Mouse (Mus musculus) c-Kit-negative CD71-positive TER-119-positive erythroid progenitor cells, embryonic 14.5 days (primary cell): Measurements from ENCODE around the gene D6Wsu163e.
A peak's percentile ranks its signal among the peaks of the same experiment; 100 is the strongest.

ENCODE experiments used
- DNase-seq: peaks from one replicate; pipeline ENCODE4 v3.0.0-alpha.2; 2013; ENCODE audit warnings: low read depth, low spot score

D6Wsu163e gene

GRCm38 (mm10) chr6:126939487-126940171 is at the start of gene D6Wsu163e, which contains the start of gene Rad51ap1:
Gene D6Wsu163e, plus strand, starts transcription at chr6:126939962.
Gene Rad51ap1, minus strand, starts transcription at chr6:126939587.
- DNase-seq: peak; percentile 89

GRCm38 (mm10) chr6:126907378-126907777 is 32.4 kb upstream of the D6Wsu163e start:
- no peak for DNase-seq

- no peak for DNase-seq
These were observed 31.9 kb upstream of the D6Wsu163e start for GRCm38 (mm10) chr6:126907876-126908275.

GRCm38 (mm10) chr6:126910727-126911126 is 29.0 kb upstream of the D6Wsu163e start:
- DNase-seq: no peak

GRCm38 (mm10) chr6:126914928-126915327 is 24.8 kb upstream of the D6Wsu163e start:
- no peak for DNase-seq

GRCm38 (mm10) chr6:126921111-126921881 is 18.5 kb upstream of the D6Wsu163e start, which contains the start of gene Dyrk4:
Gene Dyrk4, minus strand, starts transcription at chr6:126921839.
- DNase-seq: no peak

- DNase-seq: no peak
These were observed 6.9 kb upstream of the D6Wsu163e start for GRCm38 (mm10) chr6:126932896-126933295.

GRCm38 (mm10) chr6:126938047-126938446 is 1.7 kb upstream of the D6Wsu163e start:
- DNase-seq: no peak

GRCm38 (mm10) chr6:126938853-126939486 is 792 bp upstream of the D6Wsu163e start:
- peak; percentile 6 for DNase-seq

- DNase-seq: peak; percentile 27
These were observed 689 bp downstream of the D6Wsu163e start for GRCm38 (mm10) chr6:126940451-126940850.

GRCm38 (mm10) chr6:126948336-126948735 is 8.6 kb downstream of the D6Wsu163e start:
- DNase-seq: peak; percentile 22

GRCm38 (mm10) chr6:126955734-126956133 is 16.0 kb downstream of the D6Wsu163e start:
- DNase-seq: peak; percentile 49

- DNase-seq: no peak
These were observed 21.7 kb downstream of the D6Wsu163e start for GRCm38 (mm10) chr6:126961371-126962018.

GRCm38 (mm10) chr6:126962709-126963108 is 22.9 kb downstream of the D6Wsu163e start:
- no peak for DNase-seq

- DNase-seq: no peak
These were observed 23.7 kb downstream of the D6Wsu163e start for GRCm38 (mm10) chr6:126963426-126963825.

- DNase-seq: no peak
These were observed 26.7 kb downstream of the D6Wsu163e start for GRCm38 (mm10) chr6:126966241-126967026.

- no peak for DNase-seq
These were observed 41.9 kb downstream of the D6Wsu163e start for GRCm38 (mm10) chr6:126981539-126982234.

- no peak for DNase-seq
These were observed 53.9 kb downstream of the D6Wsu163e start for GRCm38 (mm10) chr6:126993676-126994075.

- no peak for DNase-seq
These were observed 55.7 kb downstream of the D6Wsu163e start for GRCm38 (mm10) chr6:126995494-126995893.

GRCm38 (mm10) chr6:126996399-126996798 is 56.6 kb downstream of the D6Wsu163e start:
- DNase-seq: no peak
